Mouse (Mus musculus): Measurements from ENCODE around the gene Zfp282. TPM values are rescaled to one million over a fixed set of nuclear protein-coding genes. Genes with fewer than 3 reads are reported as not detected.

Gene Zfp282
- polyA plus RNA-seq, 2 experiments = 2.1 to 2.4 TPM

DNA sequence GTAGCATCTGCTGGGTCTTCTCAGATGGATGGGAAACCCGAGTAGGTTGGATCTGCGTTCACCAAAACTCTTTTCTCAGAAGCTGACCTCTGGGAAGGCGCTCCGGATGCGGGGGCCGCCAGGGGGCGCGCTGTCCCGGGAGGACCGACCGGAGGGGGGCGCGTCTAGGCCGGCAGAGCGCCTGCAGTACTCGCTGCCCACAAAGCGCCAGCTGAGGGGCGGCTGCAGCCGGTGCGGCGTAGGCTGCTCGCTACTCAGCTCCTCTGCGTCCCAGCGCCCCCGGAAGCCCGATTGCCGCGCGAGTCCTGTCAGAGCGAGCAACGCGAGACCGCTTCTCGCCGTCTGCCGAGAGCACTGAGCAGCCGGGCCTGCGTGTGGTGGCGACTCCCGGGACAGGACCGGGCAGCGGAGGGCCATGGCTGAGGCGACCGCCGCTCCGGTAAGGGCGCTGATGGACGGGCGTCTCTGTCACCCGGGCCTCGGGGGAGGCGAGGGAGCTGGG, 41.5 kb upstream of the Zfp282 start, which contains the start of gene Zfp398:
Gene Zfp398 (plus strand): TSS at position 180 of the 502 bp plus-strand sequence.
- H3K9me3 ChIP-seq (ENCODE audit: control insufficient read depth, low read length) = no peaks in the 10 kb centered on the region
- peak within 1 kb of the TSS; percentile 84 to 91 for H3K4me3 ChIP-seq (ENCODE audit: insufficient read depth in 1 of 2, low read depth in 2 of 2, low read length in 2 of 2)
- peak within 1 kb of the TSS; percentile 88 for H3K9ac ChIP-seq (replicated peaks)
- peaks cover 12 to 15% of the 10 kb centered on the region in 2 experiments; a peak in 3 of 4 replicates for H3K4me1 ChIP-seq (replicated peaks; ENCODE audit: control insufficient read depth in 2 of 2, insufficient read depth in 2 of 2, low read length in 1 of 2)
- no peaks in the 10 kb centered on the region for H3K36me3 ChIP-seq (replicated peaks; ENCODE audit: control insufficient read depth, insufficient read depth, low read depth)
- WGBS (ENCODE audit: insufficient replicate concordance) = under 1% methylated on average over 52 of the region's 52 CpGs
- H3K27me3 ChIP-seq (ENCODE audit: control insufficient read depth, insufficient read depth, low read length) = no peaks in the 10 kb centered on the region
- peak within 1 kb of the TSS; percentile 53 for H3K27ac ChIP-seq
- DNase-seq (ENCODE audit: low read depth in 3 of 3, low spot score in 3 of 3) = peak; percentile 80 to 84 (median 80)
- H3K4me2 ChIP-seq (ENCODE audit: low read depth) = peak within 1 kb of the TSS; percentile 91
- ATAC-seq (ENCODE audit: insufficient read depth) = peak; percentile 92
- peak; percentile 94 for TF ChIP-seq CTCF (IDR thresholded peaks at IDR 0.05; ENCODE audit: low read depth)
- 0 out of 2 replicates have a peak, but pooled peaks have one; percentile 12 for TF ChIP-seq EP300 (IDR thresholded peaks at IDR 0.05; ENCODE audit: low read depth)

DNA sequence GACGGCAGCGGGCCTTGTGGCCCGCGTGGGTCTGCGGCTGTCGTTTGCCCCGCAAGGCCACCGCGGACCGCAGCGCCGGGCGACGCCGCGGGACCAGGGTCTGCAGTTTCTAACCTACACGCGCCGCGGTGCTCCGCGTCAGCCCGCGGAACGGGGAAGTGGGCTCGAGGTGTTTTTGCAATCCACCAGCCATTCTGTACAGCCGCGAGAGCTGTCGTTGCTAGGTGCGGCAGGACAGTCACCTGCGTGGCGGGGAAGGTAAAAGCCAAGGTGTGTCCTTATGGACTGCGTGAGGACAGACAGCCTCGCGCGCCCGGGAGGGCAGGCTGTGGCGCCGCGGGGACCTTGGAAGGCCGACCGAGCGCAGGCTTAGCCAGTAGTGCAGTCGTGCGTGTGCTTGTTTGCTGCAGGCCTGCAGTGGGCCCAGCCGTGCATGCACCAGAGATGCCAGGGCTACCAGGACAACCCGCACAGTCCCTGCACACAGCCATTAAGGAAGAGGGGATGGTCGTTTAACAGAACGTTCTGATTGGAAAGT, 41.0 kb upstream of the Zfp282 start:
- H3K36me3 ChIP-seq (replicated peaks; ENCODE audit: control insufficient read depth, insufficient read depth, low read depth) = no peaks in the 10 kb centered on the region
- peak; percentile 68 for ATAC-seq (ENCODE audit: insufficient read depth)
- TF ChIP-seq EP300 (IDR thresholded peaks at IDR 0.05; ENCODE audit: low read depth) = no peak
- TF ChIP-seq CTCF (IDR thresholded peaks at IDR 0.05; ENCODE audit: low read depth) = peak; percentile 9; the same call in 1 of the 2 replicates
- peaks cover 12 to 13% of the 10 kb centered on the region in 2 experiments; a peak in 3 of 4 replicates for H3K4me1 ChIP-seq (replicated peaks; ENCODE audit: control insufficient read depth in 2 of 2, insufficient read depth in 2 of 2, low read length in 1 of 2)
- peak overlapping the region; percentile 88 for H3K9ac ChIP-seq (replicated peaks)
- H3K27me3 ChIP-seq (ENCODE audit: control insufficient read depth, insufficient read depth, low read length) = no peaks in the 10 kb centered on the region
- H3K4me3 ChIP-seq (ENCODE audit: insufficient read depth in 1 of 2, low read depth in 2 of 2, low read length in 2 of 2) = peak overlapping the region; percentile 84 to 91
- peak overlapping the region; percentile 53 for H3K27ac ChIP-seq
- peak overlapping the region; percentile 91 for H3K4me2 ChIP-seq (ENCODE audit: low read depth)
- DNase-seq (ENCODE audit: low read depth in 3 of 3, low spot score in 3 of 3) = peak in 1 of 3 experiments; percentile 40
- H3K9me3 ChIP-seq (ENCODE audit: control insufficient read depth, low read length) = no peaks in the 10 kb centered on the region
- WGBS (ENCODE audit: insufficient replicate concordance) = under 1% methylated on average over 49 of the region's 49 CpGs

DNA sequence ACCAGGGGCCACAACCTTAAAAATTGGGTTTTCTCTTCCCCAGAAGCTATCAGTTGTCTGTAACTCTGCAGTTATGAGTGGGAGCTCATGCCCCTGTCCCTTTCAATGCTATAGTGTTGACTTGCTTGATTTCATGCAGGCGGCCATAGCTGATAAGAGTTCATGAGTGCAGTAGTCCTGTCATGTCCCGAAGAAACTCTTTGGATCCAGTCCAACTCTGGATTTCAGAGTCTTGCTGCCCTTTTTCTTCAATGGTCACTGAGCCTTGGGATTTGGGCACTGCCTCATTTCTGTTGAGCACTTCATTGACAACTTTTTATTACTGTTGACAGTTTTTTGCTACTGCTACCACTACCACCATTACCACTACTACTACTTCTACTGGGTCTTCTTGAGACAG, 39.4 kb upstream of the Zfp282 start:
- Histone ChIP-seq H3K9me3 (ENCODE audit: control insufficient read depth, low read length) (no peaks in the 10 kb centered on the region), H3K4me2 (ENCODE audit: low read depth) (peak overlapping the region; percentile 11; the same call in 1 of the 2 replicates), H3K27me3 (ENCODE audit: control insufficient read depth, insufficient read depth, low read length) (no peaks in the 10 kb centered on the region), H3K27ac (no peak overlapping the region), H3K4me1 (replicated peaks; ENCODE audit: control insufficient read depth in 2 of 2, insufficient read depth in 2 of 2, low read length in 1 of 2) (peaks cover 17 to 18% of the 10 kb centered on the region in 2 experiments), H3K4me3 (ENCODE audit: insufficient read depth in 1 of 2, low read depth in 2 of 2, low read length in 2 of 2) (no peak overlapping the region), H3K36me3 (replicated peaks; ENCODE audit: control insufficient read depth, insufficient read depth, low read depth) (no peaks in the 10 kb centered on the region), H3K9ac (replicated peaks) (no peak overlapping the region)
- DNase-seq (ENCODE audit: low read depth in 3 of 3, low spot score in 3 of 3) (no peak), ATAC-seq (ENCODE audit: insufficient read depth) (no peak)
- 21% methylated on average over 2 of the region's 2 CpGs for WGBS (ENCODE audit: insufficient replicate concordance)
- TF ChIP-seq EP300 (IDR thresholded peaks at IDR 0.05; ENCODE audit: low read depth) (no peak), CTCF (IDR thresholded peaks at IDR 0.05; ENCODE audit: low read depth) (no peak)

DNA sequence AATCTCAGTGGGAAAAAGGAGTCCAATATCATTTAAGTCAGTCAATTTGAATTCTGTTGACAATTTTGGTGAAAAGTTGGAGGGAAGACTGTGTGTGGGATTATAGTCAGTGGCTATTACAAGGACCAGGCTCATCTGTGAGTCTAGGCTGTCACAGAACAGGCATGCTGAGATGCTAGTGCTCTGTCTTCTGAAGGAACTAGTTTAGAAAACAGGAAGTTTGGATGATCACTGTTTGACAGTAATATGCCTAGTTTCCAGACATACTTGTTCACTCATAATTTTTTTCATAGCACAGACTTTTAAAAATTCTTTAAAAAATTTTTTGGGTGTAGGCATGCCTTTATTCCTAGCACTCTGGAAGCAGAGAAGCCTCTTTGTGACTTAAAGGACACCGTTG, 35.9 kb upstream of the Zfp282 start:
- 96% methylated on average over 1 of the region's 1 CpGs for WGBS (ENCODE audit: insufficient replicate concordance)
- DNase-seq (ENCODE audit: low read depth in 3 of 3, low spot score in 3 of 3) = no peak
- H3K9ac ChIP-seq (replicated peaks) = no peak overlapping the region
- H3K36me3 ChIP-seq (replicated peaks; ENCODE audit: control insufficient read depth, insufficient read depth, low read depth) = no peaks in the 10 kb centered on the region
- no peak overlapping the region for H3K27ac ChIP-seq
- TF ChIP-seq EP300 (IDR thresholded peaks at IDR 0.05; ENCODE audit: low read depth) (no peak), CTCF (IDR thresholded peaks at IDR 0.05; ENCODE audit: low read depth) (no peak)
- ATAC-seq (ENCODE audit: insufficient read depth) = no peak
- H3K4me1 ChIP-seq (replicated peaks; ENCODE audit: control insufficient read depth in 2 of 2, insufficient read depth in 2 of 2, low read length in 1 of 2) = peaks cover 17 to 19% of the 10 kb centered on the region in 2 experiments
- no peak overlapping the region for H3K4me2 ChIP-seq (ENCODE audit: low read depth)
- no peak overlapping the region for H3K4me3 ChIP-seq (ENCODE audit: insufficient read depth in 1 of 2, low read depth in 2 of 2, low read length in 2 of 2)
- no peaks in the 10 kb centered on the region for H3K27me3 ChIP-seq (ENCODE audit: control insufficient read depth, insufficient read depth, low read length)
- H3K9me3 ChIP-seq (ENCODE audit: control insufficient read depth, low read length) = no peaks in the 10 kb centered on the region

DNA sequence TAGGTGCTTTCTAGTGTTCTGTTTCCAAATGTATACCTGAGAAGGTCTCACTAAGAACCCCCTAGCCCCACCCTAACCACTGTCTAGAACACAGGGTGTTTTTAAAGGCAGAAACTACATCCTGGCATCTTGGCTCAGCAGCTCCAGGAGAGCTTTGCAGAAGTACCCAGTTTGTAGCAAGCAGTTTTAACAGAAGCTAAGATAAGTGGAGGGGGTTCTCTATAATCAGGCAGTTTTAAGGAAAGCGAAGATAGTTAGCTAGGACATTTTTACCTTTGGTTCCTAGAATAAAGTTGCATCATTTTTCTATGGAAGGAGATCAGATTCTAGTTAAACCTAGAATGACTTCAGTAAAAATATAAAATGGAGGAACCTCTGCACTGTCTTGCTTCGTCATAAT, 35.2 kb upstream of the Zfp282 start:
- H3K27ac ChIP-seq = no peak overlapping the region

More for the DNA sequence above, 35.2 kb upstream of the Zfp282 start:
- TF ChIP-seq CTCF (IDR thresholded peaks at IDR 0.05; ENCODE audit: low read depth) (no peak), EP300 (IDR thresholded peaks at IDR 0.05; ENCODE audit: low read depth) (no peak)
- Histone ChIP-seq H3K4me2 (ENCODE audit: low read depth) (no peak overlapping the region), H3K4me3 (ENCODE audit: insufficient read depth in 1 of 2, low read depth in 2 of 2, low read length in 2 of 2) (no peak overlapping the region), H3K36me3 (replicated peaks; ENCODE audit: control insufficient read depth, insufficient read depth, low read depth) (no peaks in the 10 kb centered on the region), H3K4me1 (replicated peaks; ENCODE audit: control insufficient read depth in 2 of 2, insufficient read depth in 2 of 2, low read length in 1 of 2) (peaks cover 17 to 19% of the 10 kb centered on the region in 2 experiments), H3K9ac (replicated peaks) (no peak overlapping the region; the same call in 1 of the 2 replicates), H3K9me3 (ENCODE audit: control insufficient read depth, low read length) (no peaks in the 10 kb centered on the region), H3K27me3 (ENCODE audit: control insufficient read depth, insufficient read depth, low read length) (no peaks in the 10 kb centered on the region)
- DNase-seq (ENCODE audit: low read depth in 3 of 3, low spot score in 3 of 3) (no peak), ATAC-seq (ENCODE audit: insufficient read depth) (no peak)
- WGBS (ENCODE audit: insufficient replicate concordance) = 70% methylated on average over 2 of the region's 2 CpGs
